Mouse (Mus musculus): Measurements from ENCODE around the gene Arhgef9. TPM values are rescaled to one million over a fixed set of nuclear protein-coding genes. Genes with fewer than 3 reads are reported as not detected.
A peak's percentile ranks its signal among the peaks of the same experiment; 100 is the strongest.

The Arhgef9 gene
- polyA plus RNA-seq, 1 experiment from 2014 or later: 30.8 TPM

GRCm38 (mm10) chrX:95131783-95132182, 64.9 kb downstream of the Arhgef9 start:
- Histone ChIP-seq H3K4me3 (no peak overlapping the region), H3K9me3 (replicated peaks) (no peaks in the 10 kb centered on the region), H3K27me3 (no peaks in the 10 kb centered on the region), H3K36me3 (no peaks in the 10 kb centered on the region), H3K9ac (no peak overlapping the region), H3K27ac (no peak overlapping the region), H3K4me2 (replicated peaks) (no peak overlapping the region), H3K4me1 (no peaks in the 10 kb centered on the region)
- no peak for ATAC-seq (ENCODE audit: low FRiP score)
- WGBS: 94% methylated on average over 1 of the region's 1 CpGs

- 53% methylated on average over 6 of the region's 6 CpGs for WGBS
- H3K27me3 ChIP-seq: no peaks in the 10 kb centered on the region
- H3K27ac ChIP-seq: no peak overlapping the region
- H3K36me3 ChIP-seq: no peaks in the 10 kb centered on the region
- H3K9me3 ChIP-seq (replicated peaks): no peaks in the 10 kb centered on the region
- no peak for ATAC-seq (ENCODE audit: low FRiP score)
- no peak overlapping the region for H3K4me3 ChIP-seq
- no peak overlapping the region for H3K4me2 ChIP-seq (replicated peaks)
- no peaks in the 10 kb centered on the region for H3K4me1 ChIP-seq
- H3K9ac ChIP-seq: no peak overlapping the region
These were observed 73.2 kb downstream of the Arhgef9 start for GRCm38 (mm10) chrX:95123462-95123861.

- H3K9me3 ChIP-seq (replicated peaks): no peaks in the 10 kb centered on the region
- no peak overlapping the region for H3K27ac ChIP-seq
- ATAC-seq (ENCODE audit: low FRiP score): no peak
- no peaks in the 10 kb centered on the region for H3K36me3 ChIP-seq
- 80% methylated on average over 3 of the region's 3 CpGs for WGBS
- no peak overlapping the region for H3K4me2 ChIP-seq (replicated peaks)
- no peaks in the 10 kb centered on the region for H3K4me1 ChIP-seq
- no peak overlapping the region for H3K4me3 ChIP-seq
- H3K9ac ChIP-seq: no peak overlapping the region
- H3K27me3 ChIP-seq: no peaks in the 10 kb centered on the region
These were observed 92.3 kb downstream of the Arhgef9 start for GRCm38 (mm10) chrX:95104361-95104760.

DNA sequence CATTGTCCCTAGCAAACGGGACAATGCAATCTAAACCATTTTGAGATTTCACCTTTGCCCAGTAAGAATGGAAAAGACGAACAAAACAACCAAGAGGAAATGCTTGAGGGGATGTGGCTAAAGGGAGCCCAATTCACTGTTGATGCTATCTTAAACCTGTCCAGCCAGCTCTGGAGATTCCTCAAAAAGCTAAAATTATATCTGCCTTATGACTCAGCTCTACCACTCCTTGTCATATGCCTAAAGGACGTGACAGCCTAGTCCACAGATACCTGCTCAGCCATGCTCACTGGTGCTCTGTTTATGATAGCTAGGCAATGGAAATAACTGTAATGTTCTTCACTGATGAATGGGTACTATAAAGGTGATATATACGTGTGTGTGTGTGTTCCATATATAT, 109.0 kb downstream of the Arhgef9 start:
- Histone ChIP-seq H3K9ac (no peak overlapping the region), H3K4me2 (replicated peaks) (no peak overlapping the region), H3K36me3 (no peaks in the 10 kb centered on the region), H3K4me3 (no peak overlapping the region), H3K27me3 (no peaks in the 10 kb centered on the region), H3K27ac (no peak overlapping the region), H3K4me1 (no peaks in the 10 kb centered on the region), H3K9me3 (replicated peaks) (no peaks in the 10 kb centered on the region)
- 79% methylated on average over 4 of the region's 4 CpGs for WGBS
- ATAC-seq (ENCODE audit: low FRiP score): no peak

GRCm38 (mm10) chrX:95077013-95077699, 119.5 kb downstream of the Arhgef9 start:
- no peak overlapping the region for H3K27ac ChIP-seq
- no peaks in the 10 kb centered on the region for H3K9me3 ChIP-seq (replicated peaks)
- no peaks in the 10 kb centered on the region for H3K4me1 ChIP-seq
- H3K4me3 ChIP-seq: no peak overlapping the region
- H3K27me3 ChIP-seq: peaks cover 4% of the 10 kb centered on the region; the same call in 1 of the 2 replicates
- H3K36me3 ChIP-seq: no peaks in the 10 kb centered on the region
- H3K4me2 ChIP-seq (replicated peaks): no peak overlapping the region
- no peak for ATAC-seq (ENCODE audit: low FRiP score)
- no peak overlapping the region for H3K9ac ChIP-seq
- 89% methylated on average over 9 of the region's 9 CpGs for WGBS

DNA sequence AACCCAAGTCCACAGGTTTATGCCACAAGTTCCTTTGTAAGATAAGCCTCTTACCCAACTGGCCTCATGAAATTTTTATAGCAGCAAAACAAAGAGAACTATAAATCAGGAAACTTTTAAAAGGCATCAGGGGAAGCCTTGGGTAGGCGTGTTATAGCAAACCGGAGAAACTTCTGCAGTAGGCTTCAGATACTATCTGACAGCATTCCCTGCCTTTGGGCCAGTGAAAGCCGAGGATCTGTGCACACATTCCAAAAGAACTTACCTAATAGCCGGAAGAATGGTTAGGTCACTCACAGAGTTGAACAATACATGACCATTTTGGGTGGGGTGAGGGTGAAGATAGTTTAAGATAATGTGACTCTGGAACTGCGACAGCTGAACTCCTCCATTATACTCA, 168.7 kb downstream of the Arhgef9 start:
- Histone ChIP-seq H3K9ac (no peak overlapping the region), H3K4me2 (replicated peaks) (no peak overlapping the region), H3K27me3 (peaks cover 3% of the 10 kb centered on the region; the same call in 1 of the 2 replicates), H3K4me3 (no peak overlapping the region), H3K4me1 (no peaks in the 10 kb centered on the region), H3K9me3 (replicated peaks) (no peaks in the 10 kb centered on the region), H3K27ac (no peak overlapping the region), H3K36me3 (no peaks in the 10 kb centered on the region)
- no peak for ATAC-seq (ENCODE audit: low FRiP score)
- whole genome bisulfite sequencing: 77% methylated on average over 5 of the region's 5 CpGs

- Histone ChIP-seq H3K4me3 (peak within 1 kb of the TSS; percentile 47), H3K9ac (peak within 1 kb of the TSS; percentile 61), H3K9me3 (replicated peaks) (no peaks in the 10 kb centered on the region), H3K27ac (peak within 1 kb of the TSS; percentile 76), H3K27me3 (peaks cover 3% of the 10 kb centered on the region; the same call in 1 of the 2 replicates), H3K4me1 (no peaks in the 10 kb centered on the region), H3K36me3 (no peaks in the 10 kb centered on the region), H3K4me2 (replicated peaks) (peak within 1 kb of the TSS; percentile 58)
- peak; percentile 95 for ATAC-seq (ENCODE audit: low FRiP score)
- WGBS: 12% methylated on average over 29 of the region's 30 CpGs
These were observed 170.2 kb downstream of the Arhgef9 start, which contains the start of gene Spin4 for GRCm38 (mm10) chrX:95026361-95026892. Spin4 (minus strand) TSS chrX:95026682.

DNA sequence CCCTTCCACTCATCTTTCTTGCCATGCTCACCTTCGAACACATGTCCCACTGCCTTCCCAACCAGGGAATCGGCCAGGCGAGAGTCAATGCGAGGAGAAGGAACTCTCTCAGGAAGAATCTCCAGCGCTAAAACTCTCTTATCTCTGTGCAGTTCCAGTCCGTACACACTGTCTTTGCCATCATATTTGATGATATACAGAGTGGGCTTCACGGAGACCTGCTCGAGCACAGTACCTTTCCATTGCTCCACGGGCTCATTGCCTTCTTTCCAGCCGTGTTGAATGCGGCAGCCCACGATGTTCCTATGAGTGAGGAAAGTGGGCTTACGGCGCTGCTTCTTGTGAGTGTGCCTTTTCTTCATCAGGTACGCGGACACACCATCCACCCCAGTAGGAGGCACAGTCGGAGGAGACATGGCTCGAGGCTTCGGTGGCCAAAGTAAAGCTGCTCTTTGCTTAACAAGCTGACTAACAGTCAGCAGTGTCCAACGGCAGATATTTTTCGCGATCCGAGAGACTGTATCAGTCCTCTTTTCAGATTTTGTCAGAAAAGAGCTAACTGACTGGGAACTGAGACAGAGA, 170.8 kb downstream of the Arhgef9 start:
- no peaks in the 10 kb centered on the region for H3K4me1 ChIP-seq
- peaks cover 3% of the 10 kb centered on the region; the same call in 1 of the 2 replicates for H3K27me3 ChIP-seq
- H3K9me3 ChIP-seq (replicated peaks): no peaks in the 10 kb centered on the region
- H3K36me3 ChIP-seq: no peaks in the 10 kb centered on the region
- peak overlapping the region; percentile 47 for H3K4me3 ChIP-seq
- 17% methylated on average over 23 of the region's 23 CpGs for WGBS
- ATAC-seq (ENCODE audit: low FRiP score): peak; percentile 65
- peak overlapping the region; percentile 61 for H3K9ac ChIP-seq
- peak overlapping the region; percentile 58 for H3K4me2 ChIP-seq (replicated peaks)
- peak overlapping the region; percentile 76 for H3K27ac ChIP-seq

DNA sequence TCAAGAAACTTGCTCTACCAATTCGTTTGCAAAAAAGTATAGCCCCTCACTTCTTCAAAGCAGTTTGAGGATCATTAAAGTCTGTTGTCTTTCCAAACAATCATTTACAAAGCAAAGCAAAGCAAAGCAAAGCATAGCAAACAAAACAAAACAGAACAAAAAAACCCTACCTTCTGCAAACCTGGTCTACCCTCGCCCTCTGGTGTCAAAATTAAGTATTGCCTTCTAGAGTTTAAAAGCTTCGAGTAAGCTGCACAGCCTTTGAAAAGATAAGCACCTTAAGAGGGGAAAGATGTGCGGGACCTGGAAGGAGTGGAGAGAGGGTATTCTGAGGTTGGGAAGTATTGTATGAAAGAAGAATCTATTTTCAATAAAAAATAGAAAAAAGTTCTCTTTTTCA, 184.6 kb downstream of the Arhgef9 start:
- no peak for ATAC-seq (ENCODE audit: low FRiP score)
- WGBS: 25% methylated on average over 4 of the region's 4 CpGs
- Histone ChIP-seq H3K4me3 (no peak overlapping the region), H3K9ac (no peak overlapping the region), H3K36me3 (no peaks in the 10 kb centered on the region), H3K4me1 (no peaks in the 10 kb centered on the region), H3K9me3 (replicated peaks) (no peaks in the 10 kb centered on the region), H3K4me2 (replicated peaks) (no peak overlapping the region), H3K27ac (no peak overlapping the region), H3K27me3 (peaks cover 2% of the 10 kb centered on the region; the same call in 1 of the 2 replicates)

Other genes with a start within 250 kb of the Arhgef9 start
- 8.1 and 8.8 TPM in 2 replicates for gene Spin4, start 170.2 kb downstream of the Arhgef9 start, polyA plus RNA-seq (2016; fragmentation: Nextera tagmentation; extraction: Ambion mirVana)
- gene Amer1, start 248.0 kb upstream of the Arhgef9 start, polyA plus RNA-seq (2016; fragmentation: Nextera tagmentation; extraction: Ambion mirVana): 11.9 and 12.3 TPM in 2 replicates